8 mouse cellular contexts compared by ENCODE assay signal in genomic region chr7:79345902-79346301, GRCm38 (mm10). TPM values are rescaled to one million over a fixed set of nuclear protein-coding genes. Genes with fewer than 3 reads are reported as not detected.
A peak's percentile ranks its signal among the peaks of the same experiment; 100 is the strongest.
DNase-seq lines count a peak whose midpoint lies in the region; ATAC-seq and TF ChIP-seq lines count a peak whose summit lies in the region.

No protein-coding gene starts in this region.

- no peak overlapping the region for H3K4me2 ChIP-seq in forebrain, embryonic 14.5 days (ENCODE audit: low read length)
- no peak overlapping the region for H3K4me2 ChIP-seq in forebrain, embryonic 13.5 days
- no peak overlapping the region for H3K4me2 ChIP-seq in neural tube, embryonic 15.5 days
- H3K4me2 ChIP-seq in lung, embryonic 14.5 days: no peak overlapping the region
- no peak overlapping the region for H3K4me2 ChIP-seq in stomach, postnatal 0 days (replicated peaks; ENCODE audit: low read depth)

- no peaks in the 10 kb centered on the region for H3K4me1 ChIP-seq in forebrain, embryonic 14.5 days (ENCODE audit: control insufficient read depth, insufficient read depth, low read length)
- no peaks in the 10 kb centered on the region for H3K4me1 ChIP-seq in forebrain, embryonic 13.5 days
- H3K4me1 ChIP-seq in neural tube, embryonic 15.5 days: peaks cover 13% of the 10 kb centered on the region
- no peaks in the 10 kb centered on the region; the same call in 1 of the 2 replicates for H3K4me1 ChIP-seq in bone marrow, adult 2 months (ENCODE audit: control insufficient read depth, insufficient read depth, low read length)
- H3K4me1 ChIP-seq in lung, embryonic 14.5 days (ENCODE audit: insufficient read depth): no peaks in the 10 kb centered on the region
- no peaks in the 10 kb centered on the region for H3K4me1 ChIP-seq in stomach, postnatal 0 days (replicated peaks; ENCODE audit: control insufficient read depth, insufficient read depth)

- H3K9ac ChIP-seq in forebrain, embryonic 14.5 days (ENCODE audit: low read length): no peak overlapping the region
- H3K9ac ChIP-seq in forebrain, embryonic 13.5 days: no peak overlapping the region
- H3K9ac ChIP-seq in neural tube, embryonic 15.5 days (replicated peaks): no peak overlapping the region
- no peak overlapping the region for H3K9ac ChIP-seq in lung, embryonic 14.5 days
- H3K9ac ChIP-seq in stomach, postnatal 0 days (ENCODE audit: low read length): no peak overlapping the region

- no peak for TF ChIP-seq EP300 in stomach, postnatal 0 days (optimal IDR thresholded peaks at IDR 0.05)

- no peak overlapping the region for H3K27ac ChIP-seq in forebrain, embryonic 14.5 days (ENCODE audit: low read depth, low read length)
- H3K27ac ChIP-seq in forebrain, embryonic 13.5 days: no peak overlapping the region
- no peak overlapping the region for H3K27ac ChIP-seq in neural tube, embryonic 15.5 days (replicated peaks)
- H3K27ac ChIP-seq in bone marrow, adult 2 months (ENCODE audit: control insufficient read depth, insufficient read depth, low read depth, low read length, poor library complexity): no peak overlapping the region
- no peak overlapping the region for H3K27ac ChIP-seq in lung, embryonic 14.5 days (ENCODE audit: low read depth)
- H3K27ac ChIP-seq in stomach, postnatal 0 days (replicated peaks): no peak overlapping the region

- 48% methylated on average over 4 of the region's 4 CpGs for WGBS in forebrain, embryonic 14.5 days
- 58% methylated on average over 4 of the region's 4 CpGs for WGBS in forebrain, embryonic 13.5 days
- WGBS in neural tube, embryonic 15.5 days: 61% methylated on average over 4 of the region's 4 CpGs
- 43% methylated on average over 4 of the region's 4 CpGs for WGBS in bone marrow, adult 2 months
- 42% methylated on average over 4 of the region's 4 CpGs for WGBS in lung, embryonic 14.5 days
- 47% methylated on average over 4 of the region's 4 CpGs for WGBS in stomach, postnatal 0 days

- H3K4me3 ChIP-seq in forebrain, embryonic 14.5 days (ENCODE audit: low read depth, low read length): no peak overlapping the region
- H3K4me3 ChIP-seq in forebrain, embryonic 13.5 days: no peak overlapping the region
- no peak overlapping the region for H3K4me3 ChIP-seq in neural tube, embryonic 15.5 days (replicated peaks)
- H3K4me3 ChIP-seq in bone marrow, adult 2 months (replicated peaks; ENCODE audit: control insufficient read depth, low read depth, low read length): no peak overlapping the region
- H3K4me3 ChIP-seq in lung, embryonic 14.5 days (ENCODE audit: low read depth, low read length): no peak overlapping the region
- no peak overlapping the region for H3K4me3 ChIP-seq in stomach, postnatal 0 days (ENCODE audit: low read depth, low read length)

- no peaks in the 10 kb centered on the region for H3K27me3 ChIP-seq in forebrain, embryonic 14.5 days (replicated peaks; ENCODE audit: control insufficient read depth, insufficient read depth, low read length)
- no peaks in the 10 kb centered on the region for H3K27me3 ChIP-seq in forebrain, embryonic 13.5 days
- no peaks in the 10 kb centered on the region for H3K27me3 ChIP-seq in neural tube, embryonic 15.5 days (replicated peaks)
- no peaks in the 10 kb centered on the region for H3K27me3 ChIP-seq in lung, embryonic 14.5 days (ENCODE audit: insufficient read depth, low read length)
- no peaks in the 10 kb centered on the region for H3K27me3 ChIP-seq in stomach, postnatal 0 days (ENCODE audit: control insufficient read depth, insufficient read depth, low read length)

- TF ChIP-seq CTCF in bone marrow, adult 2 months (IDR thresholded peaks at IDR 0.05; ENCODE audit: control insufficient read depth, insufficient read depth, low read length): peak; percentile 35; the same call in 1 of the 2 replicates
- TF ChIP-seq CTCF in lung, embryonic 14.5 days (IDR thresholded peaks at IDR 0.05; ENCODE audit: low read depth): peak; percentile 64
- peak; percentile 78 for TF ChIP-seq CTCF in stomach, postnatal 0 days (IDR thresholded peaks at IDR 0.05; ENCODE audit: low read depth)

- no peaks in the 10 kb centered on the region for H3K9me3 ChIP-seq in forebrain, embryonic 14.5 days (replicated peaks; ENCODE audit: control insufficient read depth, low read length)
- no peaks in the 10 kb centered on the region for H3K9me3 ChIP-seq in forebrain, embryonic 13.5 days (replicated peaks)
- H3K9me3 ChIP-seq in neural tube, embryonic 15.5 days (replicated peaks): no peaks in the 10 kb centered on the region
- no peaks in the 10 kb centered on the region for H3K9me3 ChIP-seq in lung, embryonic 14.5 days (ENCODE audit: low read depth, low read length)
- H3K9me3 ChIP-seq in stomach, postnatal 0 days (ENCODE audit: control insufficient read depth, low read length): no peaks in the 10 kb centered on the region

- TF ChIP-seq POLR2A in bone marrow, adult 2 months (IDR thresholded peaks at IDR 0.05; ENCODE audit: borderline replicate concordance, control insufficient read depth, low read depth, low read length): no peak

- peaks cover 40% of the 10 kb centered on the region for H3K36me3 ChIP-seq in forebrain, embryonic 14.5 days (ENCODE audit: control insufficient read depth, insufficient read depth, low read length)
- H3K36me3 ChIP-seq in forebrain, embryonic 13.5 days (ENCODE audit: poor library complexity, severe bottlenecking): peaks cover 59% of the 10 kb centered on the region
- H3K36me3 ChIP-seq in neural tube, embryonic 15.5 days: peaks cover 30% of the 10 kb centered on the region
- H3K36me3 ChIP-seq in lung, embryonic 14.5 days (ENCODE audit: insufficient read depth): peaks cover 36% of the 10 kb centered on the region
- peaks cover 15% of the 10 kb centered on the region for H3K36me3 ChIP-seq in stomach, postnatal 0 days (ENCODE audit: control insufficient read depth, insufficient read depth, low read length)

- intact Hi-C loops in heart, postnatal 36 days (cut with DNase I): loop anchor here (5.0 kb wide), 2 partner anchors 34 to 204 kb away; no protein-coding TSS in a partner anchor

- ATAC-seq in forebrain, embryonic 14.5 days: no peak
- ATAC-seq in forebrain, embryonic 13.5 days: no peak
- no peak for ATAC-seq in neural tube, embryonic 15.5 days (ENCODE audit: low FRiP score)
- no peak for ATAC-seq in lung, embryonic 14.5 days (ENCODE audit: insufficient read depth)
- ATAC-seq in stomach, postnatal 0 days (ENCODE audit: low FRiP score, low TSS enrichment): peak; percentile 25

- DNase-seq in forebrain, embryonic 14.5 days (ENCODE audit: low spot score): peak; percentile 55
- DNase-seq in neural tube, embryonic 10.5 days (ENCODE audit: extremely low spot score, low spot score): peak; percentile 34
- DNase-seq in heart, postnatal 36 days: peak; percentile 46 to 67
- DNase-seq in lung, embryonic 14.5 days: peak; percentile 80
- DNase-seq in stomach, postnatal 0 days (ENCODE audit: low spot score): peak; percentile 68

RNA-seq across cellular contexts. Expression of gene Rlbp1, which starts 40.9 kb away (rescaled TPM):
- 80.0 and 81.0 TPM in 2 replicates for polyA plus RNA-seq in forebrain, embryonic 14.5 days (2014; fragmentation: Nextera tagmentation; extraction: Ambion mirVana)
- 40.5 and 52.8 TPM in 2 replicates for polyA plus RNA-seq in forebrain, embryonic 13.5 days (2015; fragmentation: Nextera tagmentation; extraction: Ambion mirVana)
- polyA plus RNA-seq in neural tube, embryonic 15.5 days (2015; fragmentation: Nextera tagmentation; extraction: Ambion mirVana): 17.0 and 20.6 TPM in 2 replicates
- not detected in 2 replicates for polyA plus RNA-seq in bone marrow, adult 2 months (2011; ENCODE audit: insufficient read depth, insufficient read length, low replicate concordance, missing spikeins)
- not detected for total RNA-seq in heart, postnatal 36 days (2021)
- 0.26 and 0.54 TPM in 2 replicates for polyA plus RNA-seq in lung, embryonic 14.5 days (2014; fragmentation: Nextera tagmentation; extraction: Ambion mirVana)
- 0.16 and 0.28 TPM in 2 replicates for polyA plus RNA-seq in stomach, postnatal 0 days (2015; fragmentation: Nextera tagmentation; extraction: Ambion mirVana)

RNA-seq across cellular contexts. Expression of gene Fanci, which starts 45.8 kb away (rescaled TPM):
- 6.3 and 6.9 TPM in 2 replicates for polyA plus RNA-seq in forebrain, embryonic 14.5 days (2014; fragmentation: Nextera tagmentation; extraction: Ambion mirVana)
- 10.3 and 11.4 TPM in 2 replicates for polyA plus RNA-seq in forebrain, embryonic 13.5 days (2015; fragmentation: Nextera tagmentation; extraction: Ambion mirVana)
- 1.6 and 3.9 TPM in 2 replicates for polyA plus RNA-seq in neural tube, embryonic 15.5 days (2015; fragmentation: Nextera tagmentation; extraction: Ambion mirVana)
- 8.5 and 10.3 TPM in 2 replicates for polyA plus RNA-seq in bone marrow, adult 2 months (2011; ENCODE audit: insufficient read depth, insufficient read length, low replicate concordance, missing spikeins)
- total RNA-seq in heart, postnatal 36 days (2021): under 1 TPM; 0.16 to 0.53 TPM
- polyA plus RNA-seq in lung, embryonic 14.5 days (2014; fragmentation: Nextera tagmentation; extraction: Ambion mirVana): 16.9 and 19.3 TPM in 2 replicates
- polyA plus RNA-seq in stomach, postnatal 0 days (2015; fragmentation: Nextera tagmentation; extraction: Ambion mirVana): 1.4 and 1.8 TPM in 2 replicates
